Mouse (Mus musculus) brain, embryonic 18.5 days (tissue): ENCODE results near the gene Mrps6.

Source experiments
- DNase-seq: peaks from one replicate; pipeline ENCODE4 v3.0.0-alpha.2; 2012; ENCODE audit warnings: low read depth, low spot score

Gene Mrps6

DNA sequence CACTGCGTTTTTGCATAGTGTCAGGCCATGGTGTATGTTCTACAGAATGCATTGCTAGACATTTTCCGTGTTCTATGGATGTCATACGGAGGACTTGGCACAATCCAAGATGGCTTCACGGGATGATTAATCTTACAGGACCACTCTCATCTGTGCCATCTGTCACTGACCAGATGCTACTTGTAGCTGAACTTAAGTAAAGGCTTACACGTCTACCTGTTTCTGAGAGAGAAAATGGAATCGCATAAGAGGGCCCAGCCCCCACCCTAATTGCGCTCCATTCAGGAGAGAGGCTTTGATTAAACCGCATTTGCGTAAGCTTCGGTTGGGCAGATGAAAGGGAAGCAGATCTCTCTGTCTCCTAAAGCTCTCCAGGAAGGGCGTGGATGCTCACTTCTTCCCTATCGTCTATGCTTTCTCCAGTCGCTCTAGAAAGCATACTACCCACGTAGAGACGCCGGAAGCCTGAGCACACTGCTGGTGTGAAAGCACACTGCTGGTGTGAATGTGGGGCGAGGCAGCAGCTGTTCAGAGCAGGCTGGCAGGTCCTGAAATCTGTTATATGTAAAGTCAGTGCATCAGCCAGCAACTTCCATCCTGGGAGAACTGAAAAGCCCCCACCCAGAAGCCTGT lies 62.9 kb downstream of the Mrps6 start:
- no peak for DNase-seq

- DNase-seq, result no peak
These were observed 69.2 kb downstream of the Mrps6 start for GRCm38 (mm10) chr16:92127226-92127625.

DNA sequence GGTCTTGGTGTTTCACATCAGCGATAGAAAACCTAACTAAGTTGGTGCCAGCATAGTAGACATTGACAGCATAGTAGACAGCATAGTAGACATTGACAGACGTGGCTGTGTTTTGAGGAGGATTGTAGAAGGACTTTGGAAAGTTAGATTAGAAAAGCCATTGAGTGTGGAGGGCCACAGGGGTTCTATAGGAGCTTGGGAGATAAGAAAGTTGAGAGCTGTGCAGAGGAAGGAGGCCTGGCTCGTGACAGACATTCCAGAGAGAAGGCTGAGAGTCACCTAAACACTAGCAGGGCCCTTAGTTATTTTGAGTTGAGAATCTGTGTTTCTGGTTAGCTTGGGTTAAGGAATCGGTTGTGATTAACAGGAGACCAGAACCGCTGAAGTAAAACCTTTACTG lies 69.6 kb downstream of the Mrps6 start:
- DNase-seq, result no peak

DNA sequence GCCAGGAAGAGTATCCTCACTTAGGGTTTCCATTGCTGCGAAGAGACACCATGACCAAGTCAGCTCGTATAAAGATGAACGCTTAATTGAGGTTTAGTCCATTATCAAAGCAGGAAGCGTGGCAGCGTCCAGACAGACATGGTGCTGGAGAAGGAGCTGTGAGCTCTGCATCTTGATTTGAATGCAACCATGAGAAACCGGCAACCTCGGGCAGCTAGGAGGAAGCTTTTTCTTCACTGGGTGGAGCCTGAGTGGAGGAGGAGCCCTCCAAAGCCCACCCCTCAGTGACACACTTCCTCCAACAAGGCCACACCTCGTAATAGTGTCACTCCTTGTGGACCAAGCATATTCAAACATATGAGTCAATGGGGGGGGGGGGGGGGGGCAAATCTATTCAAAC lies 71.8 kb downstream of the Mrps6 start:
- DNase-seq, result no peak

DNA sequence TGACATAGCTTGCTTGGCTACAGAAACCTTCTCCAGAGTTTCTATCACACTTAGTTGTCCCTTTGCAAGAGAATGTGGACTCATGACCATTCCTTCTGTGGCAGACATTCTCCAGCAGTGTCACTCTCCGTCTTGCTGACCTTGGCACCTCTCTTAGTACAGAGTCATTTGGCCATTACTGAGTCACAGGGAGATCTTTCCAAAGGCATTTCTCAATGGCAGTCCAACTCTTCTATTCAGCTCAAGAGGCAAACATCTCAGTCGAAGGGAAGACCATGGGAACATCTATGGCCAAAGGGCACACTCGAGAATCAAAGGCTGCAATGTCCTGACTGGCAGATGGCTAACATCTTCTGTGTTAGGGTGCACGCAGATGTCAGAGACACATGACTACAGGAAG lies 74.4 kb downstream of the Mrps6 start:
- DNase-seq, result no peak

- DNase-seq, result no peak
These were observed 76.2 kb downstream of the Mrps6 start for GRCm38 (mm10) chr16:92134148-92134764.

DNA sequence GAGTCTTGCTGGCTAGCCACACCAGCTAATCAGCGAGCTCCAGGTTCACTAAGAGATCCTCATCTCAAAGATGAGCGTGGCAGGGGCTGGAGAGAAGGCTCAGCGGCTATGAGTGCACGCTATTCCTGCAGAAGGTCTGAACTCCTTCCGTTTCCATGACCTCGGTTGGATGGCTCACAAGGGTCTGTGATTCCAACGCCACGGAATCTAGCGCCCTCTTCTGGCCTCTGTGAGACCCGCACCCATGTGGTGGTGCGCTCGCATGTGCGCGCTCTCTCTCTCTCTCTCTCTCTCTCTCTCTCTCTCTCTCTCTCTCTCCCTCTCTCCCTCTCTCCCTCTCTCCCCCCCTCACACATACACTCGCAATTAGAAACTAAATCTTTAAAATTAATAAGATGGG lies 78.2 kb downstream of the Mrps6 start:
- no peak for DNase-seq

- DNase-seq, result no peak
These were observed 81.6 kb downstream of the Mrps6 start for GRCm38 (mm10) chr16:92139386-92140261.

- DNase-seq, result no peak
These were observed 82.3 kb downstream of the Mrps6 start for GRCm38 (mm10) chr16:92140328-92140727.

DNA sequence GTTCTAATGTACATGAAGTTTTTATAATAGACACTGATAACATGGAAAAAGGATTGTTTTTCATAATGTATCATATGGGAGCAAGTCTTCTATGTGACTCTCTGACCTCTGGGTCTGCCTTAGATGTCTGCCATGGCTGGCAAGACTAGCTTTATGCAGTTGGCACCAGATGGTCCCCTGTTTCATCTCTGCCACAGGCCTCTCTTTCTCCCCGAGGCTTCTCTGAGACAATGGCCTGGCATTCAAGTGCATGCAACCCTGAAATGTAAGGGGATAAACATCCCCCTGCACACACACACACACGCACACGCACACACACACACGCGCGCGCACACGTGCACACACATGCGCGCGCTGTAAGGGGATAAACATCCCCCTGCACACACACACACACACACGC lies 83.0 kb downstream of the Mrps6 start:
- no peak for DNase-seq

DNA sequence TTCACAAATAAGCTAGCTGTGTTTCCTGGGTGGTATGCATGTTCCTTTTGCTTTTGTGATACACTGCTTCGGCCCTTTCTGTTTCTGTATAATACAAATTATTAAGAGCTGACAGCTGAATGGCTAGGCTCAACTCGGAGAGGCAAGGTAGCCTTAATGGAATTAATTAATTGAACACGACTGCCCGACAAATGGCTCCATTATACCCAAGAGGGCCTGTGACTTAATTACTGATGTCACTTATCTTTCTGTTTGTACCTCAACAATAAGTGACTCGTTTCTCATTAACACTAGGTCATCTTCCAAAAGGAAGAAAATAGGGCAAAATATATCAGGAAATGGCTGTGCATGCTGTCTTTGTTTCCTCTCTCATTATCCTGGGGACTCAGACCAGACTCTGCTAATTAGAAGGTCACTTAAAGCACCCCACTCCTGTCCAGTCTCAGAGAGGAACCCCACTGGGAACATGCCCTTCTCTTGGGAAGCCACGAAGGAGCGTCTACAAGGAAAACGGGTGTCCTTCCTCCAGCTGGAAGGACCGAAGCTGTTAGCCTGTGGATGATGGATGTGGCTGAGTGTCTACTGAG lies 84.4 kb downstream of the Mrps6 start:
- no peak for DNase-seq

DNA sequence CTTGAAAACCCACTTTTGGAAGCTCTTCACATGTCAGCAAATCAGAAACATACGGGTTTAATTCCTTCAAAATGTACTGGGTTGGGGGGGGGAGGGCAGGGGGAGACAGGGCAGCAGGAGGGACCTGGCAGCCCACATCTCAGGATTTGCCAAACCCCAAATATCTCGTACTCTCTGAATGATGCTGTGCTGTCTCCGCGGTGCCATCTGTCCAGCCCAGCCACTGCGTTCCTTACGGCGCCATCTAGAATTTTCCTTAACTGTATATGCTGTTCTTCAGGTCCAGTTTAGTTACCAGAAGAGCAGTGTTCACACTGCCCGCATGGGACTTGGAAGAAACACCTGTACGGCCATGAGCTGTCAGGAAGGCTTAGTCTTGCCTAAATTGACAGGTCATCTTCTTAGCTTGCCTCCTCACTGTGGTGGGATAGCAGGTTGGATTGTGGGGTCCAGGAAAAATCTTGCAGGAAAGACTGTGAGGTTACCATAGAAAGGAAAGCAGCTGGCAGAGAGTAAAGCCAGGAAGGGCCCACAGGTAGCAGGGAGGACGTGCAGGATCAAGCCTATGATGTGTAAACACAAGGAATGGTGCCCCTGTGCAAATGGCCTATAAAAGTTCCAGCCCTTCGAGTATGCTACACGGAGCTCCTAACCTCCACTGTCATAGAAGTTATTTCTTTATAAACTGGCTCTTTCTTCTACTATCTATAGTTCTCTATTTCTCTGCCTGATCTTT lies 89.7 kb downstream of the Mrps6 start:
- no peak for DNase-seq

DNA sequence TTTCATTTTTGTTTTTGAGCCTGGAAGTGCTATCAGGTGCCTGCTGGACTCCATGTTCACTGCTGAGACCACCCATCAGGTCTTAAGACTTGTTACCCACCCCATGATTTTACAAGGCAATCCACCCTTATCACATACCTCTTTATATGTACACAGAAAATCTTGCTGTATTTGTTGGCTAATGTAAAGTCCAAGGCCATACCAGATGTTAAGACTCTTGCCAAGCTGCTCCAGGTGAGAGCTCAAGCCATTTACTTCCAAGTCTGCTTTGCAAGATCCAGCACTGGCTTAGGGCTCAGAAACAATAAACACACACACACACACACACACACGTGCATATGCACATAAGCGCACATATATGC lies 90.3 kb downstream of the Mrps6 start:
- DNase-seq, result no peak

- no peak for DNase-seq
These were observed 92.9 kb downstream of the Mrps6 start for GRCm38 (mm10) chr16:92150975-92151374.

GRCm38 (mm10) chr16:92158021-92158455 lies 100.0 kb downstream of the Mrps6 start:
- no peak for DNase-seq

DNA sequence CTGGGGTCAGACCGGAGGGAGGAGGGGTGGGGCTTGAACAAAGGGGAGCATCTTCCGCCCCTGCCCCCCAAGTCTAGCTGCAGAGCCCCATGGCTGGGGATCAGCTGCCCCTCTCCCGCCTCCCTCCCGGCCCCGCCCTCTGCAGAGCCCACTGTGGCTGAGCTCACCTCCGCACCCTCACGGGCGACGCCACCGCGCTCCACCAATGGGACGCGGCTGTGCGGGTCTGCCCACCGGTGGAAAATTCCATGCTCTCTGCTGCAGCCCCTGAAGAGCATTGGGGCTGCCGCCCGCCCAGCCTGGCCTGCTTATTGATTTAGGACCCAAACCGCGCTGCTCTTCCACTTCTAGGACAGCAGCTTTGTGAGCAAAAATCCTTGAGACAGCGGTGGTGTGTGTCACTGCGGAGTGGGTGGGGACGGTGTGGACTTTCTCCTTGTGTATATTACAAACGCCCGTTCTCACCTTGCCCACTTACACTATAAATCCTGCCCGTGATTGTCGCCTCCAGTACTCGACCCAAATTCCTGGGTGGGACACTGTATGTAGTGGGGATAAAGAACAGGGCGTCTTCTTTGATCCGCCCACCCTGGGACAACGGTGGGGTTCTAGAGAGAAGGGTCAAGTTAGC lies 100.5 kb downstream of the Mrps6 start:
- DNase-seq, result peak; percentile 62

GRCm38 (mm10) chr16:92159114-92159513 lies 101.0 kb downstream of the Mrps6 start:
- no peak for DNase-seq
